Mouse (Mus musculus) heart, postnatal 10 days (tissue): ENCODE data around the gene Mlkl. TPM values are rescaled to one million over a fixed set of nuclear protein-coding genes. Genes with fewer than 3 reads are reported as not detected.
A peak's percentile ranks its signal among the peaks of the same experiment; 100 is the strongest.

Experiments used
- DNase-seq, 2 experiments: peaks; one replicate each; pipeline ENCODE4 v3.0.0; 2021
- intact Hi-C: fragments of 180-260 bp; cut with DNase I; formaldehyde crosslinking; loops from one replicate; pipeline ENCODE4 v1.15.1; 2025
- total RNA-seq, 2 experiments: library from RNA; stranded (reverse); gene quantifications; 2 replicates each; pipeline ENCODE4 v1.2.3; 2021

Mlkl gene
- total RNA-seq = 1 to 10 TPM; 4.6 to 4.8 TPM

- intact Hi-C loops = no loop called here
- peak; percentile 66 to 74 for DNase-seq
Observed at GRCm38 (mm10) chr8:111337890-111338347, at the start of gene Mlkl. Mlkl (minus strand) TSS chr8:111338177.

GRCm38 (mm10) chr8:111385915-111386314 lies 47.9 kb upstream of the Mlkl start:
- intact Hi-C loops = no loop called here
- DNase-seq = no peak

GRCm38 (mm10) chr8:111384628-111385027 lies 46.7 kb upstream of the Mlkl start:
- intact Hi-C loops = no loop called here

GRCm38 (mm10) chr8:111375192-111375591 lies 37.2 kb upstream of the Mlkl start:
- no peak for DNase-seq
- intact Hi-C loops = no loop called here

More at GRCm38 (mm10) chr8:111384628-111385027, 46.7 kb upstream of the Mlkl start:
- DNase-seq = no peak

- intact Hi-C loops = no loop called here
- DNase-seq = no peak
Observed at GRCm38 (mm10) chr8:111369711-111370110, 31.7 kb upstream of the Mlkl start.

GRCm38 (mm10) chr8:111367350-111367749 lies 29.4 kb upstream of the Mlkl start:
- DNase-seq = no peak
- intact Hi-C loops = no loop called here

- intact Hi-C loops = no loop called here
Observed at GRCm38 (mm10) chr8:111366610-111367234, 28.7 kb upstream of the Mlkl start.

GRCm38 (mm10) chr8:111363489-111363888 lies 25.5 kb upstream of the Mlkl start:
- no peak for DNase-seq

More at GRCm38 (mm10) chr8:111366610-111367234, 28.7 kb upstream of the Mlkl start:
- DNase-seq = peak; percentile 39 to 57

GRCm38 (mm10) chr8:111360579-111361209 lies 22.7 kb upstream of the Mlkl start:
- intact Hi-C loops = no loop called here
- DNase-seq = no peak

More at GRCm38 (mm10) chr8:111363489-111363888, 25.5 kb upstream of the Mlkl start:
- intact Hi-C loops = no loop called here

GRCm38 (mm10) chr8:111359936-111360335 lies 22.0 kb upstream of the Mlkl start:
- intact Hi-C loops = no loop called here
- no peak for DNase-seq

- DNase-seq = no peak
- intact Hi-C loops = no loop called here
Observed at GRCm38 (mm10) chr8:111358905-111359304, 20.9 kb upstream of the Mlkl start.

- DNase-seq = no peak
- intact Hi-C loops = no loop called here
Observed at GRCm38 (mm10) chr8:111357433-111357832, 19.5 kb upstream of the Mlkl start.

- no peak for DNase-seq
- intact Hi-C loops = no loop called here
Observed at GRCm38 (mm10) chr8:111353497-111353896, 15.5 kb upstream of the Mlkl start.

- DNase-seq = no peak
- intact Hi-C loops = no loop called here
Observed at GRCm38 (mm10) chr8:111352289-111352688, 14.3 kb upstream of the Mlkl start.

GRCm38 (mm10) chr8:111350577-111350976 lies 12.6 kb upstream of the Mlkl start:
- intact Hi-C loops = no loop called here
- DNase-seq = no peak

GRCm38 (mm10) chr8:111343225-111343624 lies 5.2 kb upstream of the Mlkl start:
- DNase-seq = peak; percentile 87 to 91
- intact Hi-C loops = loop anchor here (1.0 to 5.0 kb wide), 4 partner anchors 96 to 494 kb away; partner anchors contain the start of gene Ldhd

GRCm38 (mm10) chr8:111340186-111340585 lies 2.2 kb upstream of the Mlkl start:
- intact Hi-C loops = loop anchor here (5.0 kb wide), 2 partner anchors 292 to 497 kb away; partner anchors contain the start of gene Ldhd
- DNase-seq = no peak

GRCm38 (mm10) chr8:111338370-111339208 lies 612 bp upstream of the Mlkl start:
- intact Hi-C loops = no loop called here
- no peak for DNase-seq

- intact Hi-C loops = no loop called here
- DNase-seq = peak; percentile 20 to 34
Observed at GRCm38 (mm10) chr8:111337311-111337889, 577 bp downstream of the Mlkl start.

GRCm38 (mm10) chr8:111336692-111337091 lies 1.3 kb downstream of the Mlkl start:
- DNase-seq = no peak
- intact Hi-C loops = no loop called here
